Mouse (Mus musculus): ENCODE results near the gene Afap1l2.

DNA sequence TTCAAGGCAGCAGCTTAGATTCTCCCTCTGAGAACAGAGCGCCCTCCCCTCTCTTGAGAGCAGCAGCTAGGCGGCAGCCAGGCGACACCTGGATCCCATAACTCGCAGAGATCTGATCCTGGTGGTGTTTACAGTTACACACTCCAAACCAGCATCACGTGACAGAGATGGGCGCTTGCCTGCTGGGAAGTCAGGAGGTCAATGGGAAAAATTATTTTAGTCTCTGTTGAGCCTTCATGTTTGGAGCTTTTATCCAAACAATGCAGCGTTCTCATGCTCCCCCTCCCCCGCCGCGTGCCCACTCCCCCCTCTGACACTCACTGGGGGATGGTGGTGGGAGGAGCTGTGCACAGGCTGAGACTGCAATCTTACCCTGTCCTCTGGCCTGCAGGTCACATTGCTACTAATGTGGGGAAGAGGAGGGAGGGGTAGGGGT lies 10.8 kb downstream of the Afap1l2 start:
- TF ChIP-seq CTCF (IDR thresholded peaks at IDR 0.05; ENCODE audit: extremely low read depth, insufficient read depth, insufficient read length, insufficient replicate concordance): no peak
- TF ChIP-seq POLR2A (IDR thresholded peaks at IDR 0.05; ENCODE audit: low read depth, low read length): no peak
